Mouse (Mus musculus): ENCODE data around the gene Syf2. TPM values are rescaled to one million over a fixed set of nuclear protein-coding genes. Genes with fewer than 3 reads are reported as not detected.
A peak's percentile ranks its signal among the peaks of the same experiment; 100 is the strongest.

Gene Syf2
- total and polyA plus RNA-seq, 3 experiments, result 24.9 to 61.1 (median 48.7) TPM

DNA sequence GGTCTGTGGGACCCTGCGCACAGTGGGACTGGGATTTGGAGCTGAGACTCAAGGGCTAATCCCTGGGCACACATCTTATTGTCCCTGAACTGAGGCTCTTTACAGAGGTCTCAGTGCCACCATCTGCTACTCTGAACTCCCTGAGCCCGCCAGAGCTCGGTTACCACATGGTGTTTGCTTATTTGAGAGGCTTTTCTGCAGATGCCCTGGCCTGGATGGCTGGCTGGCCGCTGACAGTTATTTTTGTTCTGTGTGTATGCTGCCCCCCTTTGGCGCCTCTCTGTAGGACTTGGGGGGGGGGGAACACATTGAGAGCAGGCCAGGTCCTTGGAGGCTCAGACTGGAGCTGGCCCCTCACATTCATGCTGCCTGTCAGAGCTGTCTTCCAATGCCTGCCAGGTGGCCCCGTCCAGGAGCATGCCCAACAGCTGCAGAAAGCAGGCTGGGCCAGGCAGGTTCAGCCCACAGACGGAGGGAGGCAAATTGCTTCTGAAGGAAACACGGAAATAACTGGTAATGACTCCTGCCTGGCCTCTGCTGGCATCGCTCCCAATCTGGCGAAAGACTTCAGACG, 19.9 kb downstream of the Syf2 start:
- TF ChIP-seq EP300 (IDR thresholded peaks at IDR 0.05; ENCODE audit: insufficient read depth, low read depth, low read length), result no peak
- peak; percentile 38 for TF ChIP-seq CTCF (IDR thresholded peaks at IDR 0.05)
- no peak overlapping the region for H3K9ac ChIP-seq (ENCODE audit: low read depth, low read length)
- DNase-seq, result peak in 1 of 2 experiments; percentile 30
- no peaks in the 10 kb centered on the region for H3K27me3 ChIP-seq (ENCODE audit: control insufficient read depth, insufficient read depth, low read length)
- H3K36me3 ChIP-seq (ENCODE audit: control insufficient read depth, insufficient read depth, low read length), result no peaks in the 10 kb centered on the region
- no peaks in the 10 kb centered on the region for H3K4me1 ChIP-seq (ENCODE audit: control insufficient read depth, insufficient read depth, low read length)
- intact Hi-C loops (cut with DNase I), result no loop called here
- H3K27ac ChIP-seq, result no peak overlapping the region
- H3K79me2 ChIP-seq (replicated peaks; ENCODE audit: control insufficient read depth, insufficient read depth, low read length), result no peaks in the 10 kb centered on the region
- WGBS, result 12% methylated on average over 11 of the region's 11 CpGs
- H3K4me3 ChIP-seq, result no peak overlapping the region

DNA sequence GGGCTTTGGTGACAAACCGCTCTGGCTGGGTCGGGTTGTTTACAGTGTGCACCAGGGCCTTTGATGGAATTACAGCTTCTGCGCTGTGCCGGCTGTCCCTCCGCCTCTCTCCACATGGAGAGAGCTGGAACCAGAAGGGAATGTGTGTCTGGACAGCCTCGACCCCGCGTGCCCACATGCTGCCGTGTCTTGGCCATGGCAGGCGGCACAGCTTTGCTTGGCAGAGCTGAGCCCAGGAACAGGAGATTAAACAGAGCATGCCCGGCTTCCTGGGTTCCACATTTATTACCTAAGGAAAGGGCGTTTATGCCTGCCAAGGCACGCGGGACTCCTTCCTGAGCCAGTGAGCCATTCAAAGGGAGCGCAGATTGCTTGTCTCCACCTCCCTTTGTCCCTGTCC, 23.8 kb downstream of the Syf2 start:
- no peak overlapping the region for H3K9ac ChIP-seq (ENCODE audit: low read depth, low read length)
- H3K27ac ChIP-seq, result no peak overlapping the region
- DNase-seq, result peak in 1 of 2 experiments; percentile 45
- WGBS, result 22% methylated on average over 15 of the region's 15 CpGs
- intact Hi-C loops (cut with DNase I), result no loop called here
- H3K27me3 ChIP-seq (ENCODE audit: control insufficient read depth, insufficient read depth, low read length), result no peaks in the 10 kb centered on the region; the same call in 1 of the 2 replicates
- TF ChIP-seq POLR2A (IDR thresholded peaks at IDR 0.05; ENCODE audit: insufficient read depth, low read depth, low read length) (no peak), EP300 (IDR thresholded peaks at IDR 0.05; ENCODE audit: insufficient read depth, low read depth, low read length) (no peak), CTCF (IDR thresholded peaks at IDR 0.05) (no peak)
- H3K4me1 ChIP-seq (ENCODE audit: control insufficient read depth, insufficient read depth, low read length), result no peaks in the 10 kb centered on the region
- no peaks in the 10 kb centered on the region for H3K36me3 ChIP-seq (ENCODE audit: control insufficient read depth, insufficient read depth, low read length)
- H3K79me2 ChIP-seq (replicated peaks; ENCODE audit: control insufficient read depth, insufficient read depth, low read length), result no peaks in the 10 kb centered on the region
- H3K4me3 ChIP-seq, result no peak overlapping the region

DNA sequence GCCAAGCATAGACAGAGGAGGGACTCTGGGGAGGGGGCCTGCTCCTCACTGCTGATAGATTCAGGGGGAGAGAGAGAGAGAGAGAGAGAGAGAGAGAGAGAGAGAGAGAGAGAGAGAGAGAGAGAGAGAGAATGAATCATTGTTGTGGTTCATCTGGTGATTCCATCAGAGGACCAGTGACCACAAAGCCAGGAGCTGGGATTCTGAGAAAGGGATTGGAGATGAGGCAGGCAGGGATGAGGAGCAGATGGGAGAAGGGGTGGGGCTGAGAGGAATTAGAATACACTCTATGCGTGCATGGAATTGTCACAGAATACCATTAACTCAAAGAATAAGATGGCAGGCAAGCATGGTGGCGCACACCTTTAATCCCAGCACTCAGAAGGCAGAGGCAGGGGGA, 24.5 kb downstream of the Syf2 start:
- H3K36me3 ChIP-seq (ENCODE audit: control insufficient read depth, insufficient read depth, low read length), result no peaks in the 10 kb centered on the region
- H3K4me3 ChIP-seq, result no peak overlapping the region
- H3K4me1 ChIP-seq (ENCODE audit: control insufficient read depth, insufficient read depth, low read length), result no peaks in the 10 kb centered on the region
- no peak for DNase-seq
- intact Hi-C loops (cut with DNase I), result no loop called here
- TF ChIP-seq POLR2A (IDR thresholded peaks at IDR 0.05; ENCODE audit: insufficient read depth, low read depth, low read length), result no peak
- no peak for TF ChIP-seq CTCF (IDR thresholded peaks at IDR 0.05)
- no peak for TF ChIP-seq EP300 (IDR thresholded peaks at IDR 0.05; ENCODE audit: insufficient read depth, low read depth, low read length)
- H3K9ac ChIP-seq (ENCODE audit: low read depth, low read length), result no peak overlapping the region
- no peaks in the 10 kb centered on the region for H3K79me2 ChIP-seq (replicated peaks; ENCODE audit: control insufficient read depth, insufficient read depth, low read length)
- H3K27ac ChIP-seq, result no peak overlapping the region
- WGBS, result 87% methylated on average over 2 of the region's 2 CpGs
- no peaks in the 10 kb centered on the region; the same call in 1 of the 2 replicates for H3K27me3 ChIP-seq (ENCODE audit: control insufficient read depth, insufficient read depth, low read length)

DNA sequence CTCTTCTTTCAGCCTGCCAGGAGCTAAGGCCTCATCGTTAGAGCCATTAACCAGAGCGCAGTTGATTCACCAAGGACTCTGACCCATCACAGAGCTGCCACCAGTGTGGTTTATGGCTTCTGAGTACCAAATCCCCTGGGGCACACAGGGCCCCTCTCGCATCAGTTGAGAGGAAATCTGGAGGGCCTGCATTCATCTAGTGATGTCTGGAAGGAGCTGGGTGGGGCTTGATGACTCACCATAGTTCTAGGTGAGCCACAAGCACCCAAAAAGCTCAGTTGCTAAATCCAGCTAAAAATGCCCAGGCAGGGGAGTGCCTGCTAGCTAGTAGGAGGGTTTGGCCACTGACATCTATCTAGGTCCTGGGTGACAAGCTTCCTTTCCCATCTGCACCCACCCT, 25.1 kb downstream of the Syf2 start:
- no peaks in the 10 kb centered on the region for H3K79me2 ChIP-seq (replicated peaks; ENCODE audit: control insufficient read depth, insufficient read depth, low read length)
- TF ChIP-seq EP300 (IDR thresholded peaks at IDR 0.05; ENCODE audit: insufficient read depth, low read depth, low read length) (no peak), CTCF (IDR thresholded peaks at IDR 0.05) (no peak), POLR2A (IDR thresholded peaks at IDR 0.05; ENCODE audit: insufficient read depth, low read depth, low read length) (no peak)
- no peaks in the 10 kb centered on the region; the same call in 1 of the 2 replicates for H3K27me3 ChIP-seq (ENCODE audit: control insufficient read depth, insufficient read depth, low read length)
- no peak overlapping the region for H3K27ac ChIP-seq
- H3K9ac ChIP-seq (ENCODE audit: low read depth, low read length), result no peak overlapping the region
- DNase-seq, result no peak
- intact Hi-C loops (cut with DNase I), result loop anchor here (1.0 kb wide), 1 partner anchor 10 kb away; no protein-coding TSS in a partner anchor
- no peaks in the 10 kb centered on the region for H3K4me1 ChIP-seq (ENCODE audit: control insufficient read depth, insufficient read depth, low read length)
- no peak overlapping the region for H3K4me3 ChIP-seq
- no peaks in the 10 kb centered on the region for H3K36me3 ChIP-seq (ENCODE audit: control insufficient read depth, insufficient read depth, low read length)
- WGBS, result 68% methylated on average over 3 of the region's 3 CpGs

DNA sequence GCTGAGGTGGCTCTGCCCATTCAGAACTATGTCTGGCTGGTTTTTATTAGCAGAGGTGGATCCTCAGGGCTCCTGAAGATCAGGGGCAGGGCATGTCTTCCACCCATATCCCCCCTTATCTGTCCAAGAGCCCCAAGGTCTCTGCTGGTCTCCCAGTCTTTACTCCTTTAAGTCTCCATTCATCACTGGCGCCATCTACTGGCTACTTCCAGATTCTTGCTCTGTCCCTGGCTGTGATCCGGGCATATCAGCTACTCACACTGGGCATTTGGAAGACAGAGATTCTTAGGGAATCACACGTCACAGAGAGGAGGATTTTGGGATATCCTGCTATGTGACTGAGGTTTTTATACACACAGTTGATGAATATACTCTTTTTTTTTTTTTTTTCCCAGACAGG, 25.6 kb downstream of the Syf2 start:
- 7% methylated on average over 3 of the region's 3 CpGs for WGBS
- intact Hi-C loops (cut with DNase I), result loop anchor here (1.0 kb wide), 1 partner anchor 10 kb away; no protein-coding TSS in a partner anchor
- H3K27ac ChIP-seq, result no peak overlapping the region
- H3K79me2 ChIP-seq (replicated peaks; ENCODE audit: control insufficient read depth, insufficient read depth, low read length), result no peaks in the 10 kb centered on the region
- no peaks in the 10 kb centered on the region for H3K36me3 ChIP-seq (ENCODE audit: control insufficient read depth, insufficient read depth, low read length)
- H3K4me3 ChIP-seq, result no peak overlapping the region
- DNase-seq, result peak; percentile 59 to 74
- TF ChIP-seq CTCF (IDR thresholded peaks at IDR 0.05) (peak; percentile 83), POLR2A (IDR thresholded peaks at IDR 0.05; ENCODE audit: insufficient read depth, low read depth, low read length) (no peak)
- no peaks in the 10 kb centered on the region; the same call in 1 of the 2 replicates for H3K27me3 ChIP-seq (ENCODE audit: control insufficient read depth, insufficient read depth, low read length)
- H3K4me1 ChIP-seq (ENCODE audit: control insufficient read depth, insufficient read depth, low read length), result no peaks in the 10 kb centered on the region
- H3K9ac ChIP-seq (ENCODE audit: low read depth, low read length), result no peak overlapping the region

DNA sequence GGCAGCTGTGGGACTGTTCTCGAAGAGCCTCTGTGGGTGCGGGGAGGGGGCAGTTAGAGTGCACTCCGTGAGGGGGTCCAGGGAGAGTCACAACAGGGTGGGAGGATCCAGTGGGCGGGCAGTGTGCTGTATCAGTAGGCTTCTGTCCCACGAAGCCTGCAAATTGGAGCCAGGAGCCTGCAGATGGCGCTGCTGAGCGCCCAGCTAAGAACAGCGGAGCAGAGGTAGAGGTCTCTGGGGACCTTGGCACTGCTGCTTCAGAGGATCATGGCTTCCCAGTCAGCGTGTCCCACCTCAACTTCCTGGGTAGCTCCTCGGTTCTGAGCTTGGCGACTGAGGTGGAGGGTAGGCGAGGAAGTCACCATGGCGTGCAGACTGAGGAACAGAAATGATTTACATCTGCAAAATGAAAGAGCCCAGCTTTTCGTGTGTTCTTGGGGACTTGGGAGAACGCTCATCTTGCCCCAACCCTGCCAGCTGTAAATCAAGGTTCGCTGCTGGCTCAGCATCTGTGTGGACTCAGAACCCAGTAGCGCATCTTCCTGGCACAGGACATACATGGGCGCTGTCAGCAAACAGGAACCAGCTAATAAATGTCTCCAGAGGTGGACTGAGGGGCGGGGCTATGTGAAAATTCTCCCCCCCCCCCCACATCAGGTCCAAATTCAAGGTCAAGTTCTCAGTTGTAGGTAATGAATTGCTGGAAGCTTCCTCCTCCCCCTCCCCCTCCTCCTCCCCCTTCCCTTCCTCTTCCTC, 32.5 kb downstream of the Syf2 start:
- no peak for DNase-seq
- H3K79me2 ChIP-seq (replicated peaks; ENCODE audit: control insufficient read depth, insufficient read depth, low read length), result no peaks in the 10 kb centered on the region
- intact Hi-C loops (cut with DNase I), result no loop called here
- H3K4me1 ChIP-seq (ENCODE audit: control insufficient read depth, insufficient read depth, low read length), result no peaks in the 10 kb centered on the region
- H3K36me3 ChIP-seq (ENCODE audit: control insufficient read depth, insufficient read depth, low read length), result no peaks in the 10 kb centered on the region
- WGBS, result 32% methylated on average over 19 of the region's 19 CpGs
- H3K27ac ChIP-seq, result no peak overlapping the region
- TF ChIP-seq EP300 (IDR thresholded peaks at IDR 0.05; ENCODE audit: insufficient read depth, low read depth, low read length) (no peak), CTCF (IDR thresholded peaks at IDR 0.05) (peak; percentile 48)
- no peak overlapping the region for H3K4me3 ChIP-seq
- no peak overlapping the region for H3K9ac ChIP-seq (ENCODE audit: low read depth, low read length)
- no peaks in the 10 kb centered on the region; the same call in 1 of the 2 replicates for H3K27me3 ChIP-seq (ENCODE audit: control insufficient read depth, insufficient read depth, low read length)

Data from heart, adult 2 months (tissue).